Mouse (Mus musculus) megakaryocyte, embryonic 14.5 days (primary cell): ENCODE data around the gene Igsf9.

Experiments
- FLI1 ChIP-seq: IDR thresholded peaks from 2 replicates; pipeline ENCODE4 v1.6.1; 2012; ENCODE audit warnings: low read length, inconsistent platforms, mixed read lengths
- GATA1 ChIP-seq: IDR thresholded peaks from 3 replicates; pipeline ENCODE4 v1.6.1; 2012; ENCODE audit warnings: mixed read lengths, low read length, inconsistent platforms, borderline replicate concordance

DNA sequence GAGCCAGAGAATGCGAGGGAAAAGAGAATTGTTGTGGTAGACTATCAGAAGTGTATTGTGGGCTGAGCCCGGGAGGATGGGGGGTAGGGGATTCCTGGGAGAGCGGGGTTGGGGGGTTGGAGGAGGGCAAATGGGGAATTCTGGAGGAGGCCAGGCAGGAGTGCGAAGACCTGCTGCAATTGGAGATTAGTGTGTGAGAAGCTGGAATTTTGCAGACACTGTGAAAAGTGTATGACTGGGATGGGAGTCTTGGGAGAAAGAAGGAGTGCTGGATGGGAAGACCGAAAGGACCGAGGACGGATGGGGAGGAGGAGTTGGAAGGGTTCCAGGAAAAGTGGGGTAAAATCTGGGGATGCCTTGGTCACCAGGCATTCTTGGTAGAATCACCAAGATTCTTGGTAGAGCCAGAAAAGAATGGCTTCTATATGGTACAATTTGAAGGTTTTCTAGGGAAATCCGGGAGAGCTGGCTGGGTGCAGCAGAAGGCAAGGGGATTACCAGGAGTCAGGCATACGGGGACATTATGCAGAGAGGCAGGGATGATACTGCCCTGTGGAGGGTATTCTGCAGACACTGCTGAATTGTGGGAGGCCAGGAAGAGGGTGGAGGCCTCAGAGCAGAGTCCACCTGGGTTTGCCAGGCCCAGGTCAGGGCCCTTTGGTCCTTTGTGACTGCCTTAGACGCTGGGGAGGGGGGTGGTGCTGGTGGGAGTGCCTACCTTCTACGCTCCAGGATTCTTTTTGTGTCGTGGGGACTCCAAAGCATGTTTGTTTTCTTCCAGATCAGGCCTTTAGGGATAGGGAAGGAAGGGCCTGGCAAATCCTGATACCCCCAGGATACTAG, 1.2 kb downstream of the Igsf9 start:
- no peak for TF ChIP-seq FLI1
- no peak for TF ChIP-seq GATA1
